Mouse (Mus musculus) liver, adult 2 months (tissue): ENCODE measurements around the gene Cep295. TPM values are rescaled to one million over a fixed set of nuclear protein-coding genes. Genes with fewer than 3 reads are reported as not detected.

ENCODE experiments used
- DNase-seq: peaks from one replicate; pipeline ENCODE4 v3.0.0-alpha.2; 2011; ENCODE audit warnings: low read depth, low spot score; ENCODE audit errors: extremely low read depth
- H3K27ac ChIP-seq: fragments of 200-500 bp; replicated peaks from 2 replicates; pipeline ENCODE4 v1.5.1; 2012; ENCODE audit warnings: low read depth, mild to moderate bottlenecking, control low read depth, inconsistent platforms, low read length; ENCODE audit not compliant: insufficient read depth
- H3K27me3 ChIP-seq: fragments of 200-500 bp; 2 replicates; pipeline ENCODE4 v1.6.1; 2012; ENCODE audit warnings: mild to moderate bottlenecking, moderate library complexity, low read length, inconsistent platforms; ENCODE audit not compliant: control insufficient read depth, insufficient read depth
- H3K36me3 ChIP-seq: fragments of 200-500 bp; 2 replicates; pipeline ENCODE4 v1.6.1; 2012; ENCODE audit warnings: low read length, inconsistent platforms; ENCODE audit not compliant: control insufficient read depth, insufficient read depth
- H3K4me1 ChIP-seq: fragments of 200-500 bp; 2 replicates; pipeline ENCODE4 v1.6.1; 2011; ENCODE audit warnings: low read length; ENCODE audit not compliant: control insufficient read depth, insufficient read depth
- H3K4me3 ChIP-seq: fragments of 200-500 bp; 2 replicates; pipeline ENCODE4 v1.5.1; 2011; ENCODE audit warnings: low read depth, mild to moderate bottlenecking, control low read depth, low read length, moderate library complexity; ENCODE audit not compliant: insufficient read depth
- H3K79me2 ChIP-seq: fragments of 200-500 bp; 2 replicates; pipeline ENCODE4 v1.6.1; 2012; ENCODE audit warnings: inconsistent platforms, mild to moderate bottlenecking, low read length, moderate library complexity; ENCODE audit not compliant: control insufficient read depth, insufficient read depth
- H3K9ac ChIP-seq: fragments of 200-500 bp; 2 replicates; pipeline ENCODE4 v1.6.1; 2012; ENCODE audit warnings: low read depth, mild to moderate bottlenecking, control low read depth, inconsistent platforms, low read length
- CTCF ChIP-seq: fragments of 200-500 bp; IDR thresholded peaks from 2 replicates; pipeline ENCODE4 v1.5.1; 2011; ENCODE audit warnings: low read depth, low read length, control low read depth
- POLR2A ChIP-seq: fragments of 200-500 bp; IDR thresholded peaks from 2 replicates; pipeline ENCODE4 v1.6.1; 2011; ENCODE audit warnings: low read length, control low read depth; ENCODE audit not compliant: insufficient read depth; ENCODE audit errors: extremely low read depth
- WGBS: fragments of 180-500 bp; shearing (Covaris S2); methylation state at CpG from one replicate; pipeline ENCODE4 v1.1.7; 2018; 5-methylcytosine and 5-hydroxymethylcytosine counted together
- polyA plus RNA-seq: library from polyadenylated mRNA; depleted of rRNA; stranded (reverse); fragments of >200 nt; gene quantifications from 2 replicates; pipeline ENCODE4 v1.2.3, GENCODE M21; 2012
- total RNA-seq: library from RNA; depleted of rRNA; stranded (reverse); fragments of >200 nt; gene quantifications from 2 replicates; pipeline ENCODE4 v1.2.3, GENCODE M21; 2014

The Cep295 gene
- total and polyA plus RNA-seq, 2 experiments, result 1.5 to 4.9 TPM

GRCm38 (mm10) chr9:15297112-15297511 lies 60.5 kb downstream of the Cep295 start:
- no peak for TF ChIP-seq CTCF
- no peak for TF ChIP-seq POLR2A
- 55% methylated on average over 7 of the region's 7 CpGs for WGBS
- peaks cover 35% of the 10 kb centered on the region for H3K36me3 ChIP-seq

GRCm38 (mm10) chr9:15289251-15289650 lies 68.3 kb downstream of the Cep295 start:
- Histone ChIP-seq H3K27ac (no peak overlapping the region), H3K4me1 (no peaks in the 10 kb centered on the region), H3K27me3 (no peaks in the 10 kb centered on the region), H3K79me2 (no peaks in the 10 kb centered on the region), H3K36me3 (peaks cover 64% of the 10 kb centered on the region), H3K4me3 (no peak overlapping the region), H3K9ac (no peak overlapping the region)
- no peak for DNase-seq
- whole genome bisulfite sequencing, result 83% methylated on average over 6 of the region's 6 CpGs
- no peak for TF ChIP-seq CTCF
- TF ChIP-seq POLR2A, result no peak

More at GRCm38 (mm10) chr9:15297112-15297511, 60.5 kb downstream of the Cep295 start:
- Histone ChIP-seq H3K4me1 (peaks cover 5% of the 10 kb centered on the region; the same call in 1 of the 2 replicates), H3K79me2 (no peaks in the 10 kb centered on the region), H3K27me3 (no peaks in the 10 kb centered on the region), H3K4me3 (no peak overlapping the region), H3K9ac (no peak overlapping the region), H3K27ac (no peak overlapping the region)
- DNase-seq, result peak; percentile 61

- 88% methylated on average over 3 of the region's 3 CpGs for WGBS
- TF ChIP-seq CTCF, result no peak
- no peak for TF ChIP-seq POLR2A
- Histone ChIP-seq H3K36me3 (peaks cover 59% of the 10 kb centered on the region), H3K4me1 (no peaks in the 10 kb centered on the region), H3K4me3 (no peak overlapping the region), H3K79me2 (no peaks in the 10 kb centered on the region), H3K9ac (no peak overlapping the region), H3K27me3 (no peaks in the 10 kb centered on the region), H3K27ac (no peak overlapping the region)
- no peak for DNase-seq
These were observed 69.2 kb downstream of the Cep295 start for GRCm38 (mm10) chr9:15288402-15288801.

- Histone ChIP-seq H3K9ac (no peak overlapping the region), H3K4me3 (no peak overlapping the region), H3K4me1 (no peaks in the 10 kb centered on the region), H3K27me3 (no peaks in the 10 kb centered on the region), H3K36me3 (peaks cover 53% of the 10 kb centered on the region), H3K27ac (no peak overlapping the region), H3K79me2 (no peaks in the 10 kb centered on the region)
- WGBS, result 77% methylated on average over 6 of the region's 6 CpGs
- no peak for DNase-seq
- TF ChIP-seq CTCF (no peak), POLR2A (no peak)
These were observed 69.7 kb downstream of the Cep295 start for GRCm38 (mm10) chr9:15287846-15288245.

GRCm38 (mm10) chr9:15285443-15285842 lies 72.1 kb downstream of the Cep295 start:
- no peaks in the 10 kb centered on the region for H3K79me2 ChIP-seq
- no peak for DNase-seq
- TF ChIP-seq POLR2A (no peak), CTCF (peak; percentile 53)
- no peaks in the 10 kb centered on the region for H3K27me3 ChIP-seq
- no peak overlapping the region for H3K27ac ChIP-seq
- no peak overlapping the region for H3K9ac ChIP-seq
- peaks cover 41% of the 10 kb centered on the region for H3K36me3 ChIP-seq
- WGBS, result 84% methylated on average over 3 of the region's 3 CpGs
- H3K4me3 ChIP-seq, result no peak overlapping the region
- peaks cover 3% of the 10 kb centered on the region for H3K4me1 ChIP-seq

GRCm38 (mm10) chr9:15280491-15280879 lies 77.1 kb downstream of the Cep295 start:
- peak overlapping the region; percentile 92 for H3K4me3 ChIP-seq
- WGBS, result 41% methylated on average over 5 of the region's 5 CpGs
- H3K36me3 ChIP-seq, result peaks cover 12% of the 10 kb centered on the region
- TF ChIP-seq POLR2A (no peak), CTCF (no peak)
- H3K27me3 ChIP-seq, result no peaks in the 10 kb centered on the region
- peak overlapping the region; percentile 45 for H3K9ac ChIP-seq
- no peaks in the 10 kb centered on the region for H3K79me2 ChIP-seq
- H3K4me1 ChIP-seq, result peaks cover 8% of the 10 kb centered on the region
- H3K27ac ChIP-seq, result peak overlapping the region; percentile 24; the same call in 1 of the 2 replicates
- no peak for DNase-seq
